Mouse (Mus musculus): ENCODE data around the gene Clca3a2.

- TF ChIP-seq CTCF (IDR thresholded peaks at IDR 0.05; ENCODE audit: insufficient read depth, low read depth, low read length) (no peak), POLR2A (IDR thresholded peaks at IDR 0.05; ENCODE audit: insufficient read depth, low read depth, low read length) (no peak)
These were observed 8.0 kb upstream of the Clca3a2 start for GRCm38 (mm10) chr3:144827257-144827656.

All from olfactory bulb, adult 2 months (tissue).